Mouse (Mus musculus) liver (tissue): ENCODE measurements around the gene Fcrla.

Source experiments
- DNase-seq: peaks from one replicate; pipeline ENCODE4 v3.0.0-alpha.2; 2020; ENCODE audit warnings: mixed read lengths

The Fcrla gene

GRCm38 (mm10) chr1:170928467-170928866, 1.1 kb upstream of the Fcrla start:
- DNase-seq = no peak

DNA sequence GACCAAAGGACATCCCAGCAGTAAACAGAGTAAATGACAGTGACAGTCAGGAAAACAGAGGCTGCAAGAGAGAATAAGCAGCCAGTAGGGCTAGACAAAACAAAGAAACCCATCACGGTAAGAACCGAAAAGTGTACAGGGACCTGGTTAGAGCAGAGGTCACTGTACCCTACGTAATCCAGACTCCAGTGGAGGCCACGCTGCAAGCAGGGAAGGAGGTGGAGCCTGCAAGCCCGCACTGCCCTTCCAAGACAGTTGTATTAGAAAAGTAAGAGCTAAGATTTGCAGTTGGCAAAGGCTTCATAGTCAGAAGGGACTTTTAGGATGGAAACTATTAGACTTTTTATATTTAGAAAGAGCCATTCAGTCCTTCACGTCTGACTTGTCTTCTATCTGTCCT, 442 bp downstream of the Fcrla start:
- no peak for DNase-seq

- DNase-seq = peak; percentile 45
Measured at GRCm38 (mm10) chr1:170924485-170924884, 2.9 kb downstream of the Fcrla start.

- no peak for DNase-seq
Measured at GRCm38 (mm10) chr1:170919308-170919707, 8.1 kb downstream of the Fcrla start.

GRCm38 (mm10) chr1:170915657-170916056, 11.7 kb downstream of the Fcrla start:
- no peak for DNase-seq

DNA sequence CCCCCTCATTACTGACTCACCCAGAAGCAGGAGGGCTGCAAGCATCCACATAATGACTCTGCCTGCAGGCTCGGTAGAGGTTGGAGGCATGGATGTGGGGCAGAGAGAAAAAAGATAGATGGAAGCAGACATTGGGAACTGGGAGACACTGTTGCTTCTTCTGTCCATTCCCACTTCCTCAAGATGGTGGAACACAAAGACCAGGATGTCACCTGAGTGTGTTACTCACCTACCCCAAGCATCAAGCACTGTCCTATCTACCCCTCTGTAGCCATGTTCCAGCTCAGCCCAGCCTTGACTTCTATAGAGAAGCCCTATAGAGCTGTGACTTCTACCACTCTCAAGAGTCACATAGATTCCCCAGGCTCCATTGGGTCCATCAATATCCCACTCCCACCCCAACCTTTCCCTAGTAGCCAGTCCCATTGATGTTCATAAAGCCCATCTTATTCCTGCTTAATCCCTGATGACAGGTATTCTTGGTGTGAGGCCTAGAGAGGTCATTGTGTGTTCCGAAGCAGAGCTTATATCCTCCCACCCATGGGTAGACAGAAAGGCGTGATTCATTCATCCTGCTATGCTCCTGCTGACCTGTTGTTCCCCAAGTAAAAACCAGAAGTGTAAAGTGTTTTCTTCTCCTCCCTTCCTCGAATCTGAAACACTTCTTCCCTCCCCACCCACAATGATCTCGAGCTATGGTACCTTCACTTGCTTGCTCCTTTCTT, 14.3 kb downstream of the Fcrla start, which contains the start of gene Fcrlb:
Gene Fcrlb (minus strand): TSS at position 51 of the 725 bp plus-strand sequence.
- DNase-seq = no peak

DNA sequence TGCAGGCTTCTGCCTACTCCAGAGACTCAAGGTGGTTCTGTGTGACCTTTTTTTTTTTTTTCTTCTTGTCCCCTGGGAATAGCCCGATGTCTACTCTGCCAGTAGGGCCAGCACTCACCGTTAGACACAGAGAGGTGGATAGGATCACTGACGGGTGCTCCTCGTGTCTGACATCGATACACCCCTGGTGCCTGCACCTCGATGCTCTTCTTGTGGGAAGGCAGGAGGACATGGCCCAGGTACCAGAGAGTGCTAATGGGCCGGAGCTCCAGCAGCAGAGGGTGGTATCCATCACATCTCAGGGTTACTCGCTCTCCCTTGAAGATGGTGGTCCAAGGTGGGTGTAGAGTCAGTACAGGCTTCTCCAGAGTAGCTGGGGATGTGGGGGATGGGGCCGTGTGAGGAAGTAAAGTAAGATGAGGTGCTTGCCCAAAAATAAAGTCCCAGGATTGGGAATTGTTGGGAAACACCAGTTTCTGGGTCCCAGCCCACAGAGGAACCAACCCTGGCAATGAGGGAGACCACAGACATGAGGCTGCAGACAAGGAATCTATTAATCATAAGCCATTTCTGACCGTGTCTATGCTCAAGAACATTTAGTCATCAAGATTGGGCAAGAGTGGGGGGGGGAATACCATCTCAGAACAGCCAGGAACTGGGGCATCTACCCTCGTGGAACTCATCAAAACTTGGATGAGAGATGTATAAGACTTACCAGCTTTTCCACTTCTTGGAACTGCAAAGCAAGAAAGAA, 15.3 kb downstream of the Fcrla start:
- no peak for DNase-seq

- DNase-seq = no peak
Measured at GRCm38 (mm10) chr1:170908341-170908740, 19.0 kb downstream of the Fcrla start.

DNA sequence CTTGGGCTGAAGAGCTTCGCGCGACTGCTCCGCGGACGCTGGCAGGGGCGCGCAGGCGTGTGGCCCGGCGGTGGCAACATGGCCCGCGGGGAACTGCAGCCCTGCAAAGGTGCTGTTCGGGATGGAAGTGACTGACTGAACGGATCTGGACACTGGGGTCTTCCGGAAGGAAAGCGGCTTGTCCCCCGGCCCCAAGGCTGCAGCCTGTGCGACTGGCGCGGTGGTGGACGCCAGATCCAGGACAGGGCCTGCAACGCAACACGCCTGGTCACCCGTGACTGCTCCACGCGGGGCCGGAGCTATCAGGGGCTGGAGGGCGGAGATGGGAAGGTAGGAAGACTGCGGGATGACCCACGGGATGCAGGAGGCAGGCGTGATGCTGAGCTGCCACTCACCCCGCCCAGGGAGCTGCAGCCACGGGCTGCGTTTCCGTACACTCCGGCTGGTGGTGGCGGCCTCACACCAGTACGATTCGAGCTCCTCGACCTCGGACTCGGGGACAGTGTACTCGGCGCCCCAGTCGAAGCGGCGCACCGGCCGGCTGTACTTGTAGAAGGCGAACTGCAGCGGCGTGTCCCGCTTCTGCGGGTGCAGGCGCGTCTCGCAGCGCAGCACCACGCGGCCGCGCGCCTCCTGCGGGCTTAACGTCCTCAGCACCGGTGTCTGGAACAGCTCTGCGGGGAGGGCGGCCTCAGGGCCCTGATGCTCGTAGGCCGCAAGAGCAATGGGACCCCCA, 19.8 kb downstream of the Fcrla start:
- DNase-seq = peak; percentile 35

GRCm38 (mm10) chr1:170907111-170907455, 20.3 kb downstream of the Fcrla start:
- no peak for DNase-seq

- no peak for DNase-seq
Measured at GRCm38 (mm10) chr1:170903485-170903884, 23.9 kb downstream of the Fcrla start.

GRCm38 (mm10) chr1:170901536-170902238, 25.7 kb downstream of the Fcrla start:
- peak; percentile 85 for DNase-seq

- DNase-seq = peak; percentile 32
Measured at GRCm38 (mm10) chr1:170900799-170901467, 26.4 kb downstream of the Fcrla start.

- no peak for DNase-seq
Measured at GRCm38 (mm10) chr1:170898413-170899075, 28.8 kb downstream of the Fcrla start.

GRCm38 (mm10) chr1:170896651-170897281, 30.6 kb downstream of the Fcrla start:
- no peak for DNase-seq

DNA sequence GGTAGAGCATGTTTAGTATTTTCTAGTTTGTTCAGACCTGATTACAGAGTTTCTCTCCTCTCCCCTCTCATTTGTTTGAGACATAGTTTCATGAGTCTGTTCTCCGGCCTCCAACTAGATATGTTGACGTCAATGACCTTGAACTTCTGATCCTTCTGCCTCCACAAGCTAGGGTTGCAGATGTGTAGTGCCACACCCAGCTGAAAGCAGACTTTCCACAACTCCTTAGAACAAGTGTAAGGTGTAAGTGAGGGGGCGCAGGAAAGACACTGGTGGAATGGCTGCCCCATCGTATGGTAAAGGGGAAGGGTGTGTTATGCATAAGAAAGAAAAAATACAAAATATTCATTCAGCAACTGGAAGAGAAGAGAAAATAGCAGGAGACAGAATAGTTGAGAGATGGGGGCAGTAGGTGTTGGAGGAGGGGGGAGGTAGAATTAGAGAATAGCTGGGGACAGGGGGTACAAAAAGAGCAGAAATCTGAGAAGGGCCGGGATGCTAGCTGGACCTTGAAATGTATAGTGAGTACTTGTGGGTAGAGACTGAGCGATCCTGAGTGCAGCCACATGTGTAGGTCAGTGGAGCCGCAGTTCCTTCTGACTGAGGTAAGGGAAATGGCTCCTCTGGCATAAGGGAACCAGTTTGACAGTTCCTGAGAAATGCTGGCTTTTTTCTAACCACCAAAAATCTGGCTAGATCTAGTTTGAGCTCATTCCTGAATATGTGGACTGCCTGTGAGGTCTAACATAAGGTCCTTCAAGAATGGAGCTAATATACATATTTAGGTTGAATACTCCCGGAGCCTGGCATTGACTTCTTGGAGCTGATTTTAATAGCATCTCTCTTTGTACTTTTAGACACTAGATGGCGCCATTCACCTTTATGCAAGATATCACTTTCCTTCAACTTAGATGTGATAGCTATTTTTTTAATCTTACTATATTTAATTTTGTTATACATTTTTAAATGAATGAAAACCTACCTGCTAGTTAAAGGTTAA, 32.5 kb downstream of the Fcrla start:
- no peak for DNase-seq

- no peak for DNase-seq
Measured at GRCm38 (mm10) chr1:170892279-170892678, 35.1 kb downstream of the Fcrla start.

GRCm38 (mm10) chr1:170891646-170892045, 35.7 kb downstream of the Fcrla start:
- no peak for DNase-seq

GRCm38 (mm10) chr1:170889310-170889709, 38.1 kb downstream of the Fcrla start:
- DNase-seq = no peak

DNA sequence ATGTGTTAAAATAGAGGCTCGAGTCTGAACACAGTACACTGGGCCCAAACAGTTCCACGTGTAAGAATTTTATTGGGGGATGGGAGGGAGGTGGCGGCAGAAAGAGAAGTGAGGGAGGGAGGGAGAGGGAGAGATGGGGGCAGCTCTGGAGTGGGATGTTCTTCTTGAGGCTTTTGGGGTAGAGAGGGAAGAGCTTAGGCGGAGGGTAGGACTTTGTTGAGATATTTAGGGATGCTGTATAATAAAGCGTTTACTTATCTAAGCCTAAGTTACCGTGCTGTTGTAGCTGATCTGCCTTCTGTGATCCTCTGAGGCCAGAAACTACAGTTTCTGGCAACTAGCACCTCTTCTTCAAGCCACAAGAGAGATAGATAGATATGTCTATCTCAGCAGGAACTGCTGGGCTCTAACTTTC, 41.3 kb downstream of the Fcrla start:
- DNase-seq = no peak
